In genomic region chr4:149775760-149776362, GRCm38 (mm10) we compare ENCODE assay signal across 10 mouse cellular contexts. TPM values are rescaled to one million over a fixed set of nuclear protein-coding genes. Genes with fewer than 3 reads are reported as not detected.
DNase-seq lines count a peak whose midpoint lies in the region; ATAC-seq and TF ChIP-seq lines count a peak whose summit lies in the region.
"Had no signal": no experiment of that assay in that cellular context is flagged by ENCODE, and none has a peak within 500 bp of the region (broad histone marks: within the 10 kb centered on the region; RNA-seq: fewer than 3 reads in every experiment).

No protein-coding gene starts in this region.

- no peaks in the 10 kb centered on the region for H3K27me3 ChIP-seq in heart, adult 2 months (ENCODE audit: control insufficient read depth, insufficient read depth, low read length)
- no peaks in the 10 kb centered on the region for H3K27me3 ChIP-seq in lung, embryonic 14.5 days (ENCODE audit: insufficient read depth, low read length)
- H3K27me3 ChIP-seq in MEL (ENCODE audit: control insufficient read depth in 1 of 2, insufficient read depth in 2 of 2, low read length in 2 of 2) (no peaks in the 10 kb centered on the region), myocyte (ENCODE audit: control insufficient read depth, insufficient read depth, insufficient read length) (no peaks in the 10 kb centered on the region)

- no peak overlapping the region for H3K9ac ChIP-seq in heart, adult 2 months (ENCODE audit: low read depth, low read length)
- no peak overlapping the region for H3K9ac ChIP-seq in lung, embryonic 14.5 days
- no peak overlapping the region for H3K9ac ChIP-seq in MEL (ENCODE audit: control insufficient read depth, low read depth, low read length, poor library complexity, severe bottlenecking)

- TF ChIP-seq POLR2A in heart, adult 2 months (IDR thresholded peaks at IDR 0.05; ENCODE audit: insufficient read depth, low read depth, low read length): no peak
- TF ChIP-seq POLR2A in MEL (IDR thresholded peaks at IDR 0.05; ENCODE audit: control insufficient read depth in 1 of 2, insufficient read depth in 1 of 2, low read depth in 1 of 2, low read length in 2 of 2, poor library complexity in 1 of 2) (no peak), myocyte (IDR thresholded peaks at IDR 0.05; ENCODE audit: insufficient read length, low read depth) (no peak)

- H3K9me3 ChIP-seq in lung, embryonic 14.5 days (ENCODE audit: low read depth, low read length): no peaks in the 10 kb centered on the region
- H3K9me3 ChIP-seq in MEL (replicated peaks; ENCODE audit: insufficient read depth, low read length): no peaks in the 10 kb centered on the region

- no peak for TF ChIP-seq EP300 in heart, adult 2 months (IDR thresholded peaks at IDR 0.05; ENCODE audit: insufficient read depth, low read depth, low read length)
- no peak for TF ChIP-seq EP300 in MEL (IDR thresholded peaks at IDR 0.05; ENCODE audit: low read depth in 1 of 2, low read length in 2 of 2)

- H3K4me1 ChIP-seq in heart, adult 2 months (ENCODE audit: control insufficient read depth, insufficient read depth, low read length): peaks cover 17% of the 10 kb centered on the region
- peaks cover 13% of the 10 kb centered on the region; the same call in 1 of the 2 replicates for H3K4me1 ChIP-seq in lung, embryonic 14.5 days (ENCODE audit: insufficient read depth)
- H3K4me1 ChIP-seq in MEL (ENCODE audit: control insufficient read depth in 1 of 2, insufficient read depth in 2 of 2, low read length in 2 of 2): peaks cover 25 to 47% of the 10 kb centered on the region in 2 experiments

- intact Hi-C loops in heart, adult 2 months (cut with DNase I): loop anchor here (5.0 kb wide), 1 partner anchor 316 kb away; no protein-coding TSS in a partner anchor
- intact Hi-C loops in heart, postnatal 10 days (cut with DNase I): no loop called here

- DNase-seq in heart, adult 2 months: no peak
- DNase-seq in heart, postnatal 10 days: no peak
- no peak for DNase-seq in lung, embryonic 14.5 days
- no peak for DNase-seq in lung, postnatal 14 days
- DNase-seq in MEL (ENCODE audit: low read depth, low spot score): no peak
- DNase-seq in adrenal gland, adult 8-10 months: no peak
- DNase-seq: B cell, adult 2 months; right cerebral cortex, postnatal 4 days had no signal

- H3K36me3 ChIP-seq in heart, adult 2 months (ENCODE audit: control insufficient read depth, insufficient read depth, low read length): no peaks in the 10 kb centered on the region
- H3K36me3 ChIP-seq in lung, embryonic 14.5 days (ENCODE audit: insufficient read depth): no peaks in the 10 kb centered on the region
- peaks cover 0 to 48% of the 10 kb centered on the region in 2 experiments; a peak in 3 of 4 replicates for H3K36me3 ChIP-seq in MEL (ENCODE audit: control insufficient read depth in 1 of 2, insufficient read depth in 2 of 2, low read length in 2 of 2)
- H3K36me3 ChIP-seq in myocyte (ENCODE audit: control insufficient read depth, insufficient read depth): no peaks in the 10 kb centered on the region

- no peak for ATAC-seq in lung, embryonic 14.5 days (ENCODE audit: insufficient read depth)
- ATAC-seq in megakaryocyte progenitor cell, adult 5-6 weeks (replicated peaks; ENCODE audit: poor library complexity): no peak

- H3K4me3 ChIP-seq in heart, adult 2 months: no peak overlapping the region
- H3K4me3 ChIP-seq in lung, embryonic 14.5 days (ENCODE audit: low read depth, low read length): no peak overlapping the region
- H3K4me3 ChIP-seq in MEL (ENCODE audit: control insufficient read depth in 1 of 2, insufficient read depth in 1 of 2, low read depth in 2 of 2, low read length in 2 of 2) (no peak overlapping the region), myocyte (no peak overlapping the region)

- H3K27ac ChIP-seq in heart, adult 2 months: peak overlapping the region; percentile 68
- peak overlapping the region; percentile 30; the same call in 1 of the 2 replicates for H3K27ac ChIP-seq in lung, embryonic 14.5 days (ENCODE audit: low read depth)
- peak overlapping the region; percentile 41; the same call in 1 of the 2 replicates for H3K27ac ChIP-seq in MEL (ENCODE audit: control insufficient read depth, low read depth, low read length)

- H3K79me2 ChIP-seq in heart, adult 2 months (replicated peaks; ENCODE audit: control insufficient read depth, insufficient read depth, low read length): no peaks in the 10 kb centered on the region
- H3K79me2 ChIP-seq in MEL (ENCODE audit: control insufficient read depth, insufficient read depth, low read length, poor library complexity): peaks cover 49% of the 10 kb centered on the region
- peaks cover 21% of the 10 kb centered on the region for H3K79me2 ChIP-seq in myocyte (ENCODE audit: control insufficient read depth, insufficient read depth)

- no peak overlapping the region for H3ac ChIP-seq in myocyte (ENCODE audit: control insufficient read depth, insufficient read length)

- WGBS in heart, adult 2 months: 24% methylated on average over 8 of the region's 8 CpGs
- 14% methylated on average over 8 of the region's 8 CpGs for WGBS in lung, embryonic 14.5 days

- H3K4me2 ChIP-seq in lung, embryonic 14.5 days: no peak overlapping the region
- peak overlapping the region; percentile 58 for H3K4me2 ChIP-seq in myocyte (ENCODE audit: low read depth)

- no peak for TF ChIP-seq RAD21 in MEL (IDR thresholded peaks at IDR 0.05; ENCODE audit: low read depth, low read length)

- no peak for TF ChIP-seq CTCF in heart, adult 2 months (IDR thresholded peaks at IDR 0.05)
- TF ChIP-seq CTCF in lung, embryonic 14.5 days (IDR thresholded peaks at IDR 0.05; ENCODE audit: low read depth): no peak
- TF ChIP-seq CTCF in MEL (IDR thresholded peaks at IDR 0.05 in 2 of 3, conservative IDR thresholded peaks at IDR 0.05 in 1 of 3; ENCODE audit: control insufficient read depth in 1 of 3, insufficient read depth in 1 of 3, low read depth in 2 of 3, low read length in 3 of 3, poor library complexity in 1 of 3, severe bottlenecking in 1 of 3): no peak

TF ChIP-seq in MEL, 35 proteins besides CTCF, POLR2A, EP300 and RAD21:
- TF ChIP-seq MXI1 (IDR thresholded peaks at IDR 0.05; ENCODE audit: low read depth, low read length) (0 out of 2 replicates have a peak, but pooled peaks have one; percentile 19), UBTF (IDR thresholded peaks at IDR 0.05; ENCODE audit: borderline replicate concordance, insufficient read depth, low read depth, low read length) (no peak)

TF ChIP-seq in myocyte, 11 proteins besides CTCF, POLR2A, EP300 and RAD21:
- TF ChIP-seq MYOD1 (IDR thresholded peaks at IDR 0.05; ENCODE audit: control insufficient read depth in 1 of 3, insufficient read length in 2 of 3, low read depth in 2 of 3) (no peak), MAX (IDR thresholded peaks at IDR 0.05; ENCODE audit: low read depth) (no peak), USF1 (IDR thresholded peaks at IDR 0.05; ENCODE audit: low read depth) (no peak), SRF (IDR thresholded peaks at IDR 0.05; ENCODE audit: control insufficient read depth, insufficient read length, low read depth) (no peak), TCF3 (IDR thresholded peaks at IDR 0.05; ENCODE audit: insufficient read length, low read depth) (no peak), MYOG (IDR thresholded peaks at IDR 0.05; ENCODE audit: control insufficient read depth in 1 of 3, insufficient read depth in 1 of 3, insufficient read length in 2 of 3, low read depth in 2 of 3) (no peak), REST (IDR thresholded peaks at IDR 0.05; ENCODE audit: insufficient read depth, insufficient read length) (no peak), E2F4 (IDR thresholded peaks at IDR 0.05; ENCODE audit: insufficient read depth) (no peak), TCF12 (IDR thresholded peaks at IDR 0.05; ENCODE audit: insufficient read depth, poor library complexity, severe bottlenecking) (no peak), POLR2AphosphoS2 (IDR thresholded peaks at IDR 0.05; ENCODE audit: insufficient read length, low read depth) (no peak)

RNA-seq across cellular contexts. Expression of gene Slc25a33, which starts 1.8 kb away (rescaled TPM):
- 10 to 100 TPM; 22.3 to 26.0 TPM for total RNA-seq in heart, adult 2 months (2021)
- 19.0 and 20.3 TPM in 2 replicates for polyA plus RNA-seq in heart, adult 2 months (2012; rRNA removed)
- total RNA-seq in heart, postnatal 10 days (2021): 10 to 100 TPM; 10.3 to 19.6 TPM
- polyA plus RNA-seq in lung, embryonic 14.5 days (2014; fragmentation: Nextera tagmentation; extraction: Ambion mirVana): 8.7 and 9.6 TPM in 2 replicates
- total RNA-seq in MEL (2012; rRNA removed): 20.6 and 21.4 TPM in 2 replicates
- polyA plus RNA-seq in MEL (2012; ENCODE audit: insufficient read depth in 1 of 2, insufficient read length in 2 of 2, low read depth in 1 of 2, low replicate concordance in 2 of 2, missing spikeins in 1 of 2) (100 to 1,000 TPM in 1 of 2 experiments, 10 to 100 TPM in 1; 24.8 to 103 TPM), myocyte (2012; fragmentation: generic; extraction: Trizol) (34.3 TPM)
- 4.9 and 8.6 TPM in 2 replicates for total RNA-seq in megakaryocyte progenitor cell, adult 5-6 weeks (2015)
- total RNA-seq in megakaryocyte progenitor cell, adult 5-6 weeks (2017): 3.8 and 6.2 TPM in 2 replicates
- 10 to 100 TPM; 22.2 to 24.2 (median 23.6) TPM for total RNA-seq in adrenal gland, adult 8-10 months (2022)

RNA-seq across cellular contexts. Expression of gene Tmem201, which starts 38.0 kb away (rescaled TPM):
- 10 to 100 TPM; 85.9 to 93.3 TPM for total RNA-seq in heart, adult 2 months (2021)
- 106 and 107 TPM in 2 replicates for polyA plus RNA-seq in heart, adult 2 months (2012; rRNA removed)
- 10 to 100 TPM; 82.8 to 88.9 TPM for total RNA-seq in heart, postnatal 10 days (2021)
- 24.7 and 30.3 TPM in 2 replicates for polyA plus RNA-seq in lung, embryonic 14.5 days (2014; fragmentation: Nextera tagmentation; extraction: Ambion mirVana)
- total RNA-seq in MEL (2012; rRNA removed): 28.3 and 31.5 TPM in 2 replicates
- polyA plus RNA-seq in MEL (2012; ENCODE audit: insufficient read depth in 1 of 2, insufficient read length in 2 of 2, low read depth in 1 of 2, low replicate concordance in 2 of 2, missing spikeins in 1 of 2): 10 to 100 TPM in 1 of 2 experiments, not detected in 1; 60.6 TPM
- polyA plus RNA-seq in myocyte (2012; fragmentation: generic; extraction: Trizol): 31.1 TPM
- total RNA-seq in megakaryocyte progenitor cell, adult 5-6 weeks (2015): 10.9 and 12.4 TPM in 2 replicates
- 8.5 and 8.8 TPM in 2 replicates for total RNA-seq in megakaryocyte progenitor cell, adult 5-6 weeks (2017)
- total RNA-seq in adrenal gland, adult 8-10 months (2022): 10 to 100 TPM; 29.0 to 41.6 (median 36.4) TPM
